Mouse (Mus musculus): ENCODE results near the gene Hoga1.

DNA sequence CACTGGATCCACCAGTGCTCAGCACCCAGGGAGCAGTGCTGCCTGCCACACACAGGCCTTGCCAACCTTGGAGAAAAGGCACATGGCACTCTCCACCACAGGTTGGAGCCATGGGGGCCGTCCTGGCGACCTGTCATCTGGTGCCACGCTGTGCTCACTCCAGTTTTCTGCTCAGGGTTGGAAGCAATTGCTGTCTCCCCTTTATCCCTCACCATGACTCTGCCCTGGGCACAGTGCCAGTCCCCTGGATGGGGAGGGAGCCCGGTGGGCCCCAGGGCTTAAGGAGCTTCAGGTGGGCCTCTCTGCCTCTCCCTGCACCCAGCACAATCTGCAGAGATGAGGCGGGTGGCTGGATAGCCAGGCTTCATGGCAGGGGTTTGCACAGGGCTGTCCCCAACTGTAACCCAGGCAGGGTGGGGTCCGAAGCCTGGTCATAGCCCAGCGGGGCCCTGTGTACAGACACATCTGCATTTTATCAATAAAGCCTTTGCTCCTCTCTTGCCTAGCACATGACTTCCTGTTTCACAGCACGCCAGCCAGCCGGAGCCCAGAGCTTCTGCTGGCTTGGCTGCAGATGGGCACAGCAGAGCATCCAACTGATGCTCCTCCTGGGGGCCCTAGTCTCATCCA, 11.1 kb upstream of the Hoga1 start:
- TF ChIP-seq CTCF (IDR thresholded peaks at IDR 0.05; ENCODE audit: low read depth, low read length) (no peak), GATA1 (IDR thresholded peaks at IDR 0.05; ENCODE audit: borderline replicate concordance, low read length) (no peak), GATA2 (IDR thresholded peaks at IDR 0.05; ENCODE audit: borderline replicate concordance, low read depth, low read length) (no peak), TAL1 (conservative IDR thresholded peaks at IDR 0.05; ENCODE audit: low read depth, low read length) (no peak)

Data from G1E (cell line).